Mouse (Mus musculus) fat pad, adult 2 months (tissue): ENCODE data around the gene BC030500.

ENCODE experiments used
- DNase-seq: peaks from one replicate; pipeline ENCODE4 v3.0.0-alpha.2; 2011; ENCODE audit warnings: low read depth, low spot score; ENCODE audit errors: extremely low read depth

Gene BC030500

GRCm38 (mm10) chr8:58911677-58912076, at the start of gene BC030500:
BC030500 (plus strand) TSS chr8:58911755.
- DNase-seq, result no peak

- DNase-seq, result no peak
Observed at GRCm38 (mm10) chr8:58886405-58886804, 25.1 kb upstream of the BC030500 start.

- no peak for DNase-seq
Observed at GRCm38 (mm10) chr8:58890591-58890990, 21.0 kb upstream of the BC030500 start.

GRCm38 (mm10) chr8:58895960-58896359, 15.6 kb upstream of the BC030500 start:
- DNase-seq, result no peak

GRCm38 (mm10) chr8:58904465-58904864, 7.1 kb upstream of the BC030500 start:
- DNase-seq, result no peak

GRCm38 (mm10) chr8:58912196-58912839, 763 bp downstream of the BC030500 start, which contains the start of gene Galntl6:
Galntl6 (minus strand) TSS chr8:58912640.
- no peak for DNase-seq

GRCm38 (mm10) chr8:58912840-58913639, 1.5 kb downstream of the BC030500 start:
- no peak for DNase-seq

- no peak for DNase-seq
Observed at GRCm38 (mm10) chr8:58913640-58913968, 2.0 kb downstream of the BC030500 start.

- DNase-seq, result no peak
Observed at GRCm38 (mm10) chr8:58915142-58915541, 3.6 kb downstream of the BC030500 start.

GRCm38 (mm10) chr8:58931066-58931465, 19.5 kb downstream of the BC030500 start:
- no peak for DNase-seq

GRCm38 (mm10) chr8:58943773-58944172, 32.2 kb downstream of the BC030500 start:
- DNase-seq, result no peak

- DNase-seq, result no peak
Observed at GRCm38 (mm10) chr8:58957195-58957739, 45.7 kb downstream of the BC030500 start.
